Mouse (Mus musculus) kidney, postnatal 0 days (tissue): ENCODE data around the gene Dgkd. TPM values are rescaled to one million over a fixed set of nuclear protein-coding genes. Genes with fewer than 3 reads are reported as not detected.
"Not testable (repeated sequence)": the region's sequence is repeated elsewhere in the genome, so short reads cannot be mapped to it uniquely, and the experiment has no call there.

Experiments
- ATAC-seq: fragments of 200-750 bp; cut with Nextera tagmentation; replicated peaks from 2 replicates; pipeline ENCODE4 v1.8.0; 2017; ENCODE audit warnings: low read depth, moderate number of reproducible peaks, moderate TSS enrichment, moderate library complexity; ENCODE audit not compliant: low FRiP score
- DNase-seq: peaks from one replicate; pipeline ENCODE4 v3.0.0-alpha.2; 2016; ENCODE audit warnings: low spot score
- H3K27ac ChIP-seq: fragments of 300-500 bp; sonication (generic); 2 replicates; pipeline ENCODE4 v1.5.1; 2014; ENCODE audit warnings: mild to moderate bottlenecking
- H3K27me3 ChIP-seq: fragments of 300-500 bp; sonication (generic); 2 replicates; pipeline ENCODE4 v1.6.1; 2014; ENCODE audit warnings: low read length, mixed read lengths; ENCODE audit not compliant: insufficient read depth
- H3K36me3 ChIP-seq: fragments of 300-500 bp; sonication (generic); 2 replicates; pipeline ENCODE4 v1.6.1; 2014; ENCODE audit warnings: low read length, mixed read lengths; ENCODE audit not compliant: insufficient read depth
- H3K4me1 ChIP-seq: fragments of 300-500 bp; sonication (generic); replicated peaks from 2 replicates; pipeline ENCODE4 v1.6.1; 2014; ENCODE audit warnings: antibody characterized with exemption, low read length, mixed read lengths; ENCODE audit not compliant: insufficient read depth
- H3K4me2 ChIP-seq: fragments of 300-500 bp; sonication (generic); 2 replicates; pipeline ENCODE4 v1.6.1; 2014; ENCODE audit warnings: mild to moderate bottlenecking, low read length, moderate library complexity, mixed read lengths
- H3K4me3 ChIP-seq: fragments of 300-500 bp; sonication (generic); replicated peaks from 2 replicates; pipeline ENCODE4 v1.5.1; 2014; ENCODE audit warnings: low read depth, low read length
- H3K9ac ChIP-seq: fragments of 300-500 bp; sonication (generic); 2 replicates; pipeline ENCODE4 v1.6.1; 2014; ENCODE audit warnings: low read depth, low read length
- H3K9me3 ChIP-seq: fragments of 300-500 bp; sonication (generic); replicated peaks from 2 replicates; pipeline ENCODE4 v1.6.1; 2016; ENCODE audit warnings: low read length, inconsistent platforms, mixed read lengths
- CTCF ChIP-seq: IDR thresholded peaks from 2 replicates; pipeline ENCODE4 v1.5.1; 2016; ENCODE audit warnings: antibody characterized with exemption, low read depth, mild to moderate bottlenecking, moderate library complexity
- WGBS: fragments of 180-500 bp; shearing (Covaris S2); extraction: QIAGEN DNeasy Blood & Tissue Kit; methylation state at CpG from one replicate; pipeline ENCODE4 v1.1.7; 2014; 5-methylcytosine and 5-hydroxymethylcytosine counted together
- polyA plus RNA-seq: library from polyadenylated mRNA; unstranded; fragments of >200 nt; fragmentation: Nextera tagmentation; extraction: Ambion mirVana; gene quantifications from 2 replicates; pipeline ENCODE4 v1.2.1, GENCODE M21; 2015

The Dgkd gene
- polyA plus RNA-seq, 1 experiment from 2014 or later, result 19.8 TPM

- DNase-seq (no peak), ATAC-seq (no peak)
- H3K9me3 ChIP-seq, result no peaks in the 10 kb centered on the region
- WGBS, result 68% methylated on average over 7 of the region's 7 CpGs
- no peaks in the 10 kb centered on the region for H3K36me3 ChIP-seq
- H3K4me3 ChIP-seq, result no peak overlapping the region
- no peak overlapping the region for H3K9ac ChIP-seq
- no peak overlapping the region for H3K4me2 ChIP-seq
- TF ChIP-seq CTCF, result no peak
- no peaks in the 10 kb centered on the region for H3K27me3 ChIP-seq
- H3K27ac ChIP-seq, result no peak overlapping the region
- H3K4me1 ChIP-seq, result no peaks in the 10 kb centered on the region
These were observed 39.4 kb upstream of the Dgkd start for GRCm38 (mm10) chr1:87813681-87814080.

DNA sequence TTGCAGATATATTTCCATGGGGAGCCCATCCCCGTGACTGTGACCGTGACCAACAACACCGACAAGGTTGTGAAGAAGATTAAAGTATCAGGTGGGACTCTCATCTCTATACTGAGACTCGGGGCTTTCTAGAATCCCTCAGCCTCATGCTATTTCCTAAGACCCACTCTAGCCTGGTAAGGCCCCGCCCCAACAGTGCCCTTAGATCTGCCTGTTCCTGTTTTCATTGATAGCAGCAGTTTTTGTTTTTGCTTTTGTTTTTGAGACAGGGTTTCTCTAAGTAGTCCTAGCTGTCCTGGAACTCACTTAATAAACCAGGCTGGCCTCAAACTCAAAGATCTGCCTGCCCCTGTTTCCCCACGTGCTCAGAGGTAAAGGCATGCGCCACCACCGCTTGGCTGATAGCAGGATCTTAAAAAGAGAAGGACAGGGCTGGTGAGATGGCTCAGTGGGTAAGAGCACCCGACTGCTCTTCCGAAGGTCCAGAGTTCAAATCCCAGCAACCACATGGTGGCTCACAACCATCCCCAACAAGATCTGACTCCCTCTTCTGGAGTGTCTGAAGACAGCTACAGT lies 28.6 kb upstream of the Dgkd start:
- Histone ChIP-seq H3K9me3 (no peaks in the 10 kb centered on the region), H3K36me3 (no peaks in the 10 kb centered on the region), H3K4me2 (no peak overlapping the region), H3K27ac (no peak overlapping the region), H3K4me3 (no peak overlapping the region), H3K27me3 (no peaks in the 10 kb centered on the region), H3K4me1 (no peaks in the 10 kb centered on the region), H3K9ac (no peak overlapping the region)
- no peak for ATAC-seq
- no peak for DNase-seq
- WGBS, result 90% methylated on average over 10 of the region's 10 CpGs
- TF ChIP-seq CTCF, result no peak

DNA sequence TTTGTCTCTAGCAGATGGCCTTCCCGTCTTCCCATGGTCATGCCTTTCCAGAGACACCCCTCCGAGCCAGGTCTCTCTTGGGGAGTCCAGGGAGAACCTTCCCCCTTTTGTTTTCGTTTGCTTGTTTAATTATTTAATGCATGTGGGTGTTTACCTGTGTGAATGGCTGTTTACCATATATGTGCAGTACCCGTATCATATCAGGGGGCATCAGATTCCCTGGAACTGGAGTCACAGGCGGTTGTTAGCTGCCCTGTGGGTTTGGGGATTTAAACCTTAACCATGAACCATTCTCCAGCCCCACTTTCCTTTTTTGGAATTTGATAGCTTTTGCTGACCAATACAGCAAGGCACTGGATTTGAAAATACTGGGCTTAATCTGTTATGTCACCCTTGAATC lies 27.8 kb upstream of the Dgkd start:
- WGBS, result 89% methylated on average over 5 of the region's 5 CpGs

DNA sequence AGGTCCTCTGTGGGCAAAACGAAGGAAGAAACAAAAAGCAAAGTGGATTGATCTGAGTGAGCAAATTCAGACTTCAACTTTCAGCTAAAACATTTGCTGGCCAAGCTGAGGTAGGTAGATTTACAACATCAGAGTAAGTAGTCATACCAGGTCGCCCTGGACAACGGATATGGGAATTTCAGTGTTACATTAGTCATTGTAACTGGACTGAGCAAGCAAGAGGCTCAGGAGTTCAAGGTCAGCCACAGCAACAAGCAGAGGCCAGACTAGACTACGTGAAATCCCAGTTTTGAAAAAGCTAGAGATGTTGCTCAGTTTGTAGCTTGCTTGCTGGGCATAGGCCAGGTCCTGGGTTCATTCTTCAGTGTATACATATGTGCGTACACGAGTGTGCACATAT lies 27.1 kb upstream of the Dgkd start:
- Histone ChIP-seq H3K4me1 (no peaks in the 10 kb centered on the region), H3K4me3 (no peak overlapping the region), H3K9me3 (no peaks in the 10 kb centered on the region), H3K36me3 (no peaks in the 10 kb centered on the region), H3K27ac (no peak overlapping the region), H3K4me2 (no peak overlapping the region), H3K9ac (no peak overlapping the region), H3K27me3 (no peaks in the 10 kb centered on the region)
- 83% methylated on average over 6 of the region's 6 CpGs for WGBS
- no peak for ATAC-seq
- no peak for TF ChIP-seq CTCF
- DNase-seq, result no peak

More for the DNA sequence above, 27.8 kb upstream of the Dgkd start:
- no peak overlapping the region for H3K27ac ChIP-seq
- H3K9ac ChIP-seq, result no peak overlapping the region
- no peak for DNase-seq
- no peak overlapping the region for H3K4me2 ChIP-seq
- no peak for TF ChIP-seq CTCF
- no peaks in the 10 kb centered on the region for H3K27me3 ChIP-seq
- no peak overlapping the region for H3K4me3 ChIP-seq
- H3K4me1 ChIP-seq, result no peaks in the 10 kb centered on the region
- H3K36me3 ChIP-seq, result no peaks in the 10 kb centered on the region
- H3K9me3 ChIP-seq, result no peaks in the 10 kb centered on the region
- ATAC-seq, result no peak

GRCm38 (mm10) chr1:87826474-87826873 lies 26.6 kb upstream of the Dgkd start:
- DNase-seq (no peak), ATAC-seq (no peak)
- Histone ChIP-seq H3K27me3 (no peaks in the 10 kb centered on the region), H3K4me2 (no peak overlapping the region), H3K9ac (no peak overlapping the region), H3K36me3 (no peaks in the 10 kb centered on the region), H3K4me1 (no peaks in the 10 kb centered on the region), H3K4me3 (no peak overlapping the region), H3K27ac (no peak overlapping the region), H3K9me3 (no peaks in the 10 kb centered on the region)
- 76% methylated on average over 2 of the region's 2 CpGs for WGBS
- no peak for TF ChIP-seq CTCF

- DNase-seq, H3K4me2 ChIP-seq, H3K27me3 ChIP-seq, H3K36me3 ChIP-seq, ATAC-seq, H3K4me1 ChIP-seq, H3K9me3 ChIP-seq, H3K9ac ChIP-seq, H3K4me3 ChIP-seq, H3K27ac ChIP-seq: not testable (repeated sequence)
- WGBS, result 78% methylated on average over 1 of the region's 1 CpGs
These were observed 25.6 kb upstream of the Dgkd start for GRCm38 (mm10) chr1:87827476-87827875.

DNA sequence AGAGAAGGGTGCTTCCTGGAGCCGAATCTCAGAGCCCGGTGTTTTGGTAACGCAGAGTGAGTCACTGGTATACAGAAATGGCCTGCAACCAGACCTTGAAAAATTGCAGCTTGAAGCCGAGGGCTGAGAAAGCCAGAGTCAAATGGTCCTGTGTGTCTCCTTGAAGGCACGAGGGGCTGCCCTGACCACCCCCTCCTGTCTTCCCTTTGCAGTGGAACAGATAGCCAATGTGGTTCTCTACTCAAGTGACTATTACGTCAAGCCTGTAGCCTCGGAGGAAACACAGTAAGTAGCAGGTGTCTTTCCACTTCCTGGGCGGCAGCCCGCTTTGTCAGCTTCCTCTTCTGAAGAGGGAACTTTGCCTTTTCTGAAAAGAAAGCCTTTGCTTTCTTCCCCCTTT lies 24.9 kb upstream of the Dgkd start:
- H3K4me1 ChIP-seq, result no peaks in the 10 kb centered on the region
- H3K27me3 ChIP-seq, result no peaks in the 10 kb centered on the region
- no peak for TF ChIP-seq CTCF
- H3K36me3 ChIP-seq, result no peaks in the 10 kb centered on the region
- H3K9ac ChIP-seq, result no peak overlapping the region
- WGBS, result 64% methylated on average over 9 of the region's 9 CpGs
- ATAC-seq (no peak), DNase-seq (no peak)
- H3K4me2 ChIP-seq, result no peak overlapping the region
- H3K4me3 ChIP-seq, result no peak overlapping the region
- H3K27ac ChIP-seq, result no peak overlapping the region
- no peaks in the 10 kb centered on the region for H3K9me3 ChIP-seq
